20 mouse cellular contexts compared by ENCODE assay signal in genomic region chr5:144294908-144295307, GRCm38 (mm10). TPM values are rescaled to one million over a fixed set of nuclear protein-coding genes. Genes with fewer than 3 reads are reported as not detected.
DNase-seq lines count a peak whose midpoint lies in the region; ATAC-seq and TF ChIP-seq lines count a peak whose summit lies in the region.
"Had no signal": no experiment of that assay in that cellular context is flagged by ENCODE, and none has a peak within 500 bp of the region (broad histone marks: within the 10 kb centered on the region; RNA-seq: fewer than 3 reads in every experiment).

No protein-coding gene starts in this region.

- no peak for DNase-seq in embryonic facial prominence, embryonic 14.5 days (ENCODE audit: low spot score)
- DNase-seq in embryonic facial prominence, embryonic 10.5 days (ENCODE audit: low spot score) = no peak
- no peak for DNase-seq in left cerebral cortex, postnatal 14 days (ENCODE audit: low spot score in 2 of 2)
- no peak for DNase-seq in layer of hippocampus, postnatal 36 days
- DNase-seq: adrenal gland, postnatal 10 days; cerebellum, adult 9-11 months; forebrain, postnatal 0 days; gastrocnemius, postnatal 14 days; heart, postnatal 4 days; kidney, postnatal 14 days; layer of hippocampus, adult 9-11 months; retina, postnatal 1 day; thymus, postnatal 4 days had no signal

- no peak overlapping the region for H3ac ChIP-seq in myocyte (ENCODE audit: control insufficient read depth, insufficient read length)

- no peak overlapping the region for H3K9ac ChIP-seq in embryonic facial prominence, embryonic 14.5 days (ENCODE audit: low read depth, low read length)
- H3K9ac ChIP-seq in lung, embryonic 16.5 days (ENCODE audit: low read length) = no peak overlapping the region
- H3K9ac ChIP-seq: forebrain, postnatal 0 days had no signal

- no peak for TF ChIP-seq POLR2A in myocyte (IDR thresholded peaks at IDR 0.05; ENCODE audit: insufficient read length, low read depth)

- 64% methylated on average over 7 of the region's 7 CpGs for WGBS in embryonic facial prominence, embryonic 14.5 days
- 87% methylated on average over 7 of the region's 7 CpGs for WGBS in embryonic facial prominence, embryonic 10.5 days
- WGBS in lung, embryonic 16.5 days = 45% methylated on average over 7 of the region's 7 CpGs

- no peaks in the 10 kb centered on the region for H3K4me1 ChIP-seq in embryonic facial prominence, embryonic 14.5 days (ENCODE audit: control insufficient read depth, insufficient read depth, low read length)
- no peaks in the 10 kb centered on the region for H3K4me1 ChIP-seq in embryonic facial prominence, embryonic 10.5 days
- H3K4me1 ChIP-seq in lung, embryonic 16.5 days (replicated peaks; ENCODE audit: control insufficient read depth, insufficient read depth, low read length) = peaks cover 5% of the 10 kb centered on the region; the same call in 1 of the 2 replicates

- H3K4me2 ChIP-seq in embryonic facial prominence, embryonic 14.5 days (ENCODE audit: low read depth, low read length) = no peak overlapping the region
- 0 out of 2 replicates have a peak overlapping the region, but pooled peaks have one; percentile 8 for H3K4me2 ChIP-seq in lung, embryonic 16.5 days (ENCODE audit: low read depth, low read length)
- peak overlapping the region; percentile 61 for H3K4me2 ChIP-seq in myocyte (ENCODE audit: low read depth)
- H3K4me2 ChIP-seq: liver, embryonic 11.5 days had no signal

- 0 out of 2 replicates have a peak, but pooled peaks have one; percentile 33 for ATAC-seq in embryonic facial prominence, embryonic 14.5 days (ENCODE audit: low read depth)
- peak; percentile 98 for ATAC-seq in granulocyte monocyte progenitor cell, adult 5-6 weeks (replicated peaks; ENCODE audit: poor library complexity, severe bottlenecking)
- ATAC-seq in lung, embryonic 16.5 days (ENCODE audit: low read depth) = peak; percentile 93
- ATAC-seq in cerebellum, adult (ENCODE audit: insufficient number of reproducible peaks, low FRiP score, low TSS enrichment) = no peak
- ATAC-seq: forebrain, postnatal 0 days had no signal

- H3K79me2 ChIP-seq in myocyte (ENCODE audit: control insufficient read depth, insufficient read depth) = peaks cover 27% of the 10 kb centered on the region

- intact Hi-C loops in left cerebral cortex, postnatal 14 days (cut with DNase I) = no loop called here

- no peaks in the 10 kb centered on the region for H3K36me3 ChIP-seq in embryonic facial prominence, embryonic 14.5 days (ENCODE audit: control insufficient read depth, insufficient read depth, low read length)
- H3K36me3 ChIP-seq in embryonic facial prominence, embryonic 10.5 days (replicated peaks) = no peaks in the 10 kb centered on the region
- H3K36me3 ChIP-seq in lung, embryonic 16.5 days (ENCODE audit: control insufficient read depth, insufficient read depth, low read length) = no peaks in the 10 kb centered on the region
- no peaks in the 10 kb centered on the region for H3K36me3 ChIP-seq in myocyte (ENCODE audit: control insufficient read depth, insufficient read depth)
- H3K36me3 ChIP-seq: heart, embryonic 10.5 days had no signal

- H3K9me3 ChIP-seq in embryonic facial prominence, embryonic 14.5 days (ENCODE audit: control insufficient read depth, low read length) = no peaks in the 10 kb centered on the region
- H3K9me3 ChIP-seq in embryonic facial prominence, embryonic 10.5 days = no peaks in the 10 kb centered on the region
- no peaks in the 10 kb centered on the region for H3K9me3 ChIP-seq in lung, embryonic 16.5 days (ENCODE audit: control insufficient read depth, low read length)
- H3K9me3 ChIP-seq: heart, embryonic 10.5 days had no signal

- no peaks in the 10 kb centered on the region for H3K27me3 ChIP-seq in embryonic facial prominence, embryonic 14.5 days (replicated peaks; ENCODE audit: control insufficient read depth, insufficient read depth, low read length)
- no peaks in the 10 kb centered on the region for H3K27me3 ChIP-seq in embryonic facial prominence, embryonic 10.5 days (replicated peaks; ENCODE audit: low read depth, poor library complexity, severe bottlenecking)
- H3K27me3 ChIP-seq in lung, embryonic 16.5 days (ENCODE audit: control insufficient read depth, insufficient read depth, low read depth, low read length) = no peaks in the 10 kb centered on the region
- H3K27me3 ChIP-seq in myocyte (ENCODE audit: control insufficient read depth, insufficient read depth, insufficient read length) = no peaks in the 10 kb centered on the region

- H3K4me3 ChIP-seq in embryonic facial prominence, embryonic 14.5 days (ENCODE audit: low read depth, low read length) = no peak overlapping the region
- H3K4me3 ChIP-seq in embryonic facial prominence, embryonic 10.5 days = no peak overlapping the region
- no peak overlapping the region for H3K4me3 ChIP-seq in lung, embryonic 16.5 days (ENCODE audit: low read length)
- H3K4me3 ChIP-seq in myocyte = no peak overlapping the region
- H3K4me3 ChIP-seq: erythroblast, embryonic 14.5 days; heart, embryonic 10.5 days had no signal

- no peak overlapping the region for H3K27ac ChIP-seq in embryonic facial prominence, embryonic 14.5 days (replicated peaks; ENCODE audit: low read depth, low read length)
- no peak overlapping the region for H3K27ac ChIP-seq in embryonic facial prominence, embryonic 10.5 days (replicated peaks)
- H3K27ac ChIP-seq in lung, embryonic 16.5 days (ENCODE audit: low read length) = peak overlapping the region; percentile 58
- H3K27ac ChIP-seq: heart, embryonic 10.5 days had no signal

TF ChIP-seq in myocyte, 11 proteins besides CTCF, POLR2A, EP300 and RAD21:
- no peak for TF ChIP-seq MYOD1 (IDR thresholded peaks at IDR 0.05; ENCODE audit: control insufficient read depth in 1 of 3, insufficient read length in 2 of 3, low read depth in 2 of 3)
- TF ChIP-seq REST (IDR thresholded peaks at IDR 0.05; ENCODE audit: insufficient read depth, insufficient read length) = no peak
- TF ChIP-seq MYOG (IDR thresholded peaks at IDR 0.05; ENCODE audit: control insufficient read depth in 1 of 3, insufficient read depth in 1 of 3, insufficient read length in 2 of 3, low read depth in 2 of 3) = peak in 1 of 3 experiments; percentile 44
- no peak for TF ChIP-seq SRF (IDR thresholded peaks at IDR 0.05; ENCODE audit: control insufficient read depth, insufficient read length, low read depth)
- TF ChIP-seq MAX (IDR thresholded peaks at IDR 0.05; ENCODE audit: low read depth) = no peak
- no peak for TF ChIP-seq USF1 (IDR thresholded peaks at IDR 0.05; ENCODE audit: low read depth)
- TF ChIP-seq TCF3 (IDR thresholded peaks at IDR 0.05; ENCODE audit: insufficient read length, low read depth) = no peak
- TF ChIP-seq POLR2AphosphoS2 (IDR thresholded peaks at IDR 0.05; ENCODE audit: insufficient read length, low read depth) = no peak
- TF ChIP-seq CEBPB (IDR thresholded peaks at IDR 0.05; ENCODE audit: insufficient read depth, poor library complexity, severe bottlenecking) = peak; percentile 68
- TF ChIP-seq E2F4 (IDR thresholded peaks at IDR 0.05; ENCODE audit: insufficient read depth) = no peak
- no peak for TF ChIP-seq TCF12 (IDR thresholded peaks at IDR 0.05; ENCODE audit: insufficient read depth, poor library complexity, severe bottlenecking)

RNA-seq across cellular contexts. Expression of gene Bri3, which starts 50.7 kb away (rescaled TPM):
- polyA plus RNA-seq in embryonic facial prominence, embryonic 14.5 days (2014; fragmentation: Nextera tagmentation; extraction: Ambion mirVana) = 96.3 and 99.8 TPM in 2 replicates
- 119 and 124 TPM in 2 replicates for polyA plus RNA-seq in embryonic facial prominence, embryonic 10.5 days (2016; fragmentation: Nextera tagmentation; extraction: Ambion mirVana)
- total RNA-seq in granulocyte monocyte progenitor cell, adult 5-6 weeks (2014; fragmentation: Nextera tagmentation) = 29.1 and 56.1 TPM in 2 replicates
- 12.2 and 20.2 TPM in 2 replicates for total RNA-seq in granulocyte monocyte progenitor cell, adult 5-6 weeks (2017)
- polyA plus RNA-seq in lung, embryonic 16.5 days (2015; fragmentation: Nextera tagmentation; extraction: Ambion mirVana) = 114 and 124 TPM in 2 replicates
- polyA plus RNA-seq in myocyte (2012; fragmentation: generic; extraction: Trizol) = 153 TPM
- 10 to 100 TPM; 62.1 to 75.0 TPM for total RNA-seq in left cerebral cortex, postnatal 14 days (2021)
- total RNA-seq in layer of hippocampus, postnatal 36 days (2021) = 10 to 100 TPM; 61.9 to 63.7 TPM
